Mouse (Mus musculus): ENCODE measurements around the gene Drd1.

DNA sequence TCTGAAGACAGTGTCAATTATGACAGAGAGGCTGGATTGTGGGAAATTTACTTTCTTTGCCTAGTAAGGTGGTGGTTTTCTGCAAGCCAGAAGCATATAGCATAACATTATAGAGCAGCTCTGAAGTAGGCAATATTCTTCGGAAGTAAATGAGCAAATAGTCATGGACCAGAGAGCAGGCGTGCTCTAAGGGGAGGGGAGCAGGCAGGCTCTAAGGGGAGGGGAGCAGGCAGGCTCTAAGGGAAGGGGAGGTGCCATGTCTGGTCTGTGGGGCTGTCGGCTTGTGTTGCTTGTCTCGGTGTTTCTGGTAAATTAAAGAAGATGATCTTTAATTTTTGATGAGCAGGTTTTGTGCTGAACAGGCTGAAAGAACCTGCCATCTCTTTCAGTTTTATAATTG lies 28.7 kb upstream of the Drd1 start:
- TF ChIP-seq CTCF (IDR thresholded peaks at IDR 0.05; ENCODE audit: borderline replicate concordance, extremely low read depth, insufficient read depth, insufficient read length) (no peak), POLR2A (IDR thresholded peaks at IDR 0.05; ENCODE audit: borderline replicate concordance, extremely low read depth, insufficient read depth, insufficient read length, poor library complexity, severe bottlenecking) (no peak)
